Mouse (Mus musculus): ENCODE results near the gene Prrx1. TPM values are rescaled to one million over a fixed set of nuclear protein-coding genes. Genes with fewer than 3 reads are reported as not detected.

Gene Prrx1
- polyA plus RNA-seq, 1 experiment from 2014 or later: 145 TPM

- DNase-seq (ENCODE audit: low spot score) (no peak), ATAC-seq (replicated peaks; ENCODE audit: insufficient number of reproducible peaks, low FRiP score, low TSS enrichment, low read depth) (no peak)
- Histone ChIP-seq H3K36me3 (replicated peaks; ENCODE audit: control insufficient read depth, insufficient read depth, low read depth, low read length) (no peaks in the 10 kb centered on the region; the same call in 1 of the 2 replicates), H3K4me3 (ENCODE audit: low read depth, low read length) (no peak overlapping the region), H3K4me1 (ENCODE audit: control insufficient read depth, insufficient read depth, low read length) (no peaks in the 10 kb centered on the region), H3K4me2 (ENCODE audit: low read depth, low read length) (no peak overlapping the region), H3K27ac (replicated peaks; ENCODE audit: low read depth, low read length) (no peak overlapping the region), H3K9ac (replicated peaks; ENCODE audit: low read length) (no peak overlapping the region), H3K9me3 (replicated peaks; ENCODE audit: control insufficient read depth, low read length) (no peaks in the 10 kb centered on the region), H3K27me3 (ENCODE audit: control insufficient read depth, insufficient read depth, low read length) (no peaks in the 10 kb centered on the region)
- WGBS: 85% methylated on average over 7 of the region's 7 CpGs
These were observed 36.4 kb downstream of the Prrx1 start for GRCm38 (mm10) chr1:163277069-163277468.

- Histone ChIP-seq H3K4me3 (ENCODE audit: low read depth, low read length) (no peak overlapping the region), H3K27me3 (ENCODE audit: control insufficient read depth, insufficient read depth, low read length) (no peaks in the 10 kb centered on the region), H3K27ac (replicated peaks; ENCODE audit: low read depth, low read length) (no peak overlapping the region), H3K9me3 (replicated peaks; ENCODE audit: control insufficient read depth, low read length) (no peaks in the 10 kb centered on the region), H3K4me2 (ENCODE audit: low read depth, low read length) (no peak overlapping the region), H3K4me1 (ENCODE audit: control insufficient read depth, insufficient read depth, low read length) (no peaks in the 10 kb centered on the region), H3K9ac (replicated peaks; ENCODE audit: low read length) (no peak overlapping the region), H3K36me3 (replicated peaks; ENCODE audit: control insufficient read depth, insufficient read depth, low read depth, low read length) (no peaks in the 10 kb centered on the region; the same call in 1 of the 2 replicates)
- ATAC-seq (replicated peaks; ENCODE audit: insufficient number of reproducible peaks, low FRiP score, low TSS enrichment, low read depth) (no peak), DNase-seq (ENCODE audit: low spot score) (no peak)
- WGBS: 85% methylated on average over 3 of the region's 3 CpGs
These were observed 38.6 kb downstream of the Prrx1 start for GRCm38 (mm10) chr1:163274919-163275318.

GRCm38 (mm10) chr1:163273132-163273531, 40.4 kb downstream of the Prrx1 start:
- 91% methylated on average over 3 of the region's 3 CpGs for WGBS
- Histone ChIP-seq H3K36me3 (replicated peaks; ENCODE audit: control insufficient read depth, insufficient read depth, low read depth, low read length) (no peaks in the 10 kb centered on the region; the same call in 1 of the 2 replicates), H3K4me1 (ENCODE audit: control insufficient read depth, insufficient read depth, low read length) (no peaks in the 10 kb centered on the region), H3K27ac (replicated peaks; ENCODE audit: low read depth, low read length) (no peak overlapping the region), H3K27me3 (ENCODE audit: control insufficient read depth, insufficient read depth, low read length) (no peaks in the 10 kb centered on the region), H3K4me3 (ENCODE audit: low read depth, low read length) (no peak overlapping the region), H3K9ac (replicated peaks; ENCODE audit: low read length) (no peak overlapping the region), H3K9me3 (replicated peaks; ENCODE audit: control insufficient read depth, low read length) (no peaks in the 10 kb centered on the region), H3K4me2 (ENCODE audit: low read depth, low read length) (no peak overlapping the region)
- ATAC-seq (replicated peaks; ENCODE audit: insufficient number of reproducible peaks, low FRiP score, low TSS enrichment, low read depth) (no peak), DNase-seq (ENCODE audit: low spot score) (no peak)

- Histone ChIP-seq H3K4me2 (ENCODE audit: low read depth, low read length) (no peak overlapping the region), H3K36me3 (replicated peaks; ENCODE audit: control insufficient read depth, insufficient read depth, low read depth, low read length) (no peaks in the 10 kb centered on the region), H3K27ac (replicated peaks; ENCODE audit: low read depth, low read length) (no peak overlapping the region), H3K4me1 (ENCODE audit: control insufficient read depth, insufficient read depth, low read length) (no peaks in the 10 kb centered on the region), H3K9me3 (replicated peaks; ENCODE audit: control insufficient read depth, low read length) (no peaks in the 10 kb centered on the region), H3K4me3 (ENCODE audit: low read depth, low read length) (no peak overlapping the region), H3K27me3 (ENCODE audit: control insufficient read depth, insufficient read depth, low read length) (no peaks in the 10 kb centered on the region), H3K9ac (replicated peaks; ENCODE audit: low read length) (no peak overlapping the region)
- WGBS: 91% methylated on average over 8 of the region's 8 CpGs
- ATAC-seq (replicated peaks; ENCODE audit: insufficient number of reproducible peaks, low FRiP score, low TSS enrichment, low read depth) (no peak), DNase-seq (ENCODE audit: low spot score) (no peak)
These were observed 46.5 kb downstream of the Prrx1 start for GRCm38 (mm10) chr1:163266853-163267538.

GRCm38 (mm10) chr1:163257298-163257697, 56.2 kb downstream of the Prrx1 start:
- no peak overlapping the region for H3K9ac ChIP-seq (replicated peaks; ENCODE audit: low read length)
- no peaks in the 10 kb centered on the region; the same call in 1 of the 2 replicates for H3K36me3 ChIP-seq (replicated peaks; ENCODE audit: control insufficient read depth, insufficient read depth, low read depth, low read length)
- no peaks in the 10 kb centered on the region for H3K27me3 ChIP-seq (ENCODE audit: control insufficient read depth, insufficient read depth, low read length)
- no peaks in the 10 kb centered on the region for H3K9me3 ChIP-seq (replicated peaks; ENCODE audit: control insufficient read depth, low read length)
- H3K4me2 ChIP-seq (ENCODE audit: low read depth, low read length): no peak overlapping the region
- no peaks in the 10 kb centered on the region for H3K4me1 ChIP-seq (ENCODE audit: control insufficient read depth, insufficient read depth, low read length)
- no peak overlapping the region for H3K4me3 ChIP-seq (ENCODE audit: low read depth, low read length)
- no peak overlapping the region for H3K27ac ChIP-seq (replicated peaks; ENCODE audit: low read depth, low read length)
- no peak for ATAC-seq (replicated peaks; ENCODE audit: insufficient number of reproducible peaks, low FRiP score, low TSS enrichment, low read depth)
- DNase-seq (ENCODE audit: low spot score): no peak
- 82% methylated on average over 2 of the region's 2 CpGs for WGBS

- peak; percentile 62 for DNase-seq (ENCODE audit: low spot score)
These were observed 57.6 kb downstream of the Prrx1 start for GRCm38 (mm10) chr1:163255884-163256283.

GRCm38 (mm10) chr1:163252796-163253195, 60.7 kb downstream of the Prrx1 start:
- DNase-seq (ENCODE audit: low spot score) (no peak), ATAC-seq (replicated peaks; ENCODE audit: insufficient number of reproducible peaks, low FRiP score, low TSS enrichment, low read depth) (no peak)
- WGBS: 81% methylated on average over 4 of the region's 4 CpGs
- Histone ChIP-seq H3K4me1 (ENCODE audit: control insufficient read depth, insufficient read depth, low read length) (no peaks in the 10 kb centered on the region), H3K27me3 (ENCODE audit: control insufficient read depth, insufficient read depth, low read length) (no peaks in the 10 kb centered on the region), H3K36me3 (replicated peaks; ENCODE audit: control insufficient read depth, insufficient read depth, low read depth, low read length) (no peaks in the 10 kb centered on the region; the same call in 1 of the 2 replicates), H3K9ac (replicated peaks; ENCODE audit: low read length) (no peak overlapping the region), H3K9me3 (replicated peaks; ENCODE audit: control insufficient read depth, low read length) (no peaks in the 10 kb centered on the region), H3K27ac (replicated peaks; ENCODE audit: low read depth, low read length) (no peak overlapping the region), H3K4me2 (ENCODE audit: low read depth, low read length) (no peak overlapping the region), H3K4me3 (ENCODE audit: low read depth, low read length) (no peak overlapping the region)

More at GRCm38 (mm10) chr1:163255884-163256283, 57.6 kb downstream of the Prrx1 start:
- Histone ChIP-seq H3K4me2 (ENCODE audit: low read depth, low read length) (no peak overlapping the region), H3K36me3 (replicated peaks; ENCODE audit: control insufficient read depth, insufficient read depth, low read depth, low read length) (no peaks in the 10 kb centered on the region; the same call in 1 of the 2 replicates), H3K4me1 (ENCODE audit: control insufficient read depth, insufficient read depth, low read length) (no peaks in the 10 kb centered on the region), H3K9ac (replicated peaks; ENCODE audit: low read length) (no peak overlapping the region), H3K9me3 (replicated peaks; ENCODE audit: control insufficient read depth, low read length) (no peaks in the 10 kb centered on the region), H3K27me3 (ENCODE audit: control insufficient read depth, insufficient read depth, low read length) (no peaks in the 10 kb centered on the region), H3K27ac (replicated peaks; ENCODE audit: low read depth, low read length) (no peak overlapping the region), H3K4me3 (ENCODE audit: low read depth, low read length) (no peak overlapping the region)
- WGBS: 54% methylated on average over 2 of the region's 2 CpGs
- ATAC-seq (replicated peaks; ENCODE audit: insufficient number of reproducible peaks, low FRiP score, low TSS enrichment, low read depth): no peak

- H3K9me3 ChIP-seq (replicated peaks; ENCODE audit: control insufficient read depth, low read length): no peaks in the 10 kb centered on the region
- H3K4me3 ChIP-seq (ENCODE audit: low read depth, low read length): no peak overlapping the region
- DNase-seq (ENCODE audit: low spot score) (no peak), ATAC-seq (replicated peaks; ENCODE audit: insufficient number of reproducible peaks, low FRiP score, low TSS enrichment, low read depth) (no peak)
- 81% methylated on average over 5 of the region's 5 CpGs for WGBS
- no peaks in the 10 kb centered on the region for H3K4me1 ChIP-seq (ENCODE audit: control insufficient read depth, insufficient read depth, low read length)
- H3K27ac ChIP-seq (replicated peaks; ENCODE audit: low read depth, low read length): no peak overlapping the region
- H3K9ac ChIP-seq (replicated peaks; ENCODE audit: low read length): no peak overlapping the region
- no peaks in the 10 kb centered on the region for H3K27me3 ChIP-seq (ENCODE audit: control insufficient read depth, insufficient read depth, low read length)
- H3K36me3 ChIP-seq (replicated peaks; ENCODE audit: control insufficient read depth, insufficient read depth, low read depth, low read length): no peaks in the 10 kb centered on the region; the same call in 1 of the 2 replicates
- no peak overlapping the region for H3K4me2 ChIP-seq (ENCODE audit: low read depth, low read length)
These were observed 61.2 kb downstream of the Prrx1 start for GRCm38 (mm10) chr1:163252331-163252730.
